Mouse (Mus musculus): Measurements from ENCODE around the gene Bcl2. TPM values are rescaled to one million over a fixed set of nuclear protein-coding genes. Genes with fewer than 3 reads are reported as not detected.

Bcl2 gene
- polyA plus RNA-seq, 1 experiment from 2014 or later: 5.6 TPM

GRCm38 (mm10) chr1:106564436-106564835, 149.6 kb downstream of the Bcl2 start:
- Histone ChIP-seq H3K36me3 (ENCODE audit: control insufficient read depth, insufficient read depth, low read length) (no peaks in the 10 kb centered on the region), H3K9me3 (ENCODE audit: control insufficient read depth, low read length) (no peaks in the 10 kb centered on the region), H3K9ac (ENCODE audit: low read length) (no peak overlapping the region), H3K27me3 (ENCODE audit: control insufficient read depth, insufficient read depth, low read length) (no peaks in the 10 kb centered on the region), H3K27ac (replicated peaks) (no peak overlapping the region), H3K4me3 (ENCODE audit: low read depth, low read length) (no peak overlapping the region), H3K4me1 (replicated peaks; ENCODE audit: control insufficient read depth, insufficient read depth) (0 out of 2 replicates have a peak, but pooled peaks cover 2% of the 10 kb centered on the region), H3K4me2 (replicated peaks; ENCODE audit: low read depth) (no peak overlapping the region)
- TF ChIP-seq CTCF (IDR thresholded peaks at IDR 0.05; ENCODE audit: low read depth) (no peak), EP300 (optimal IDR thresholded peaks at IDR 0.05) (no peak)
- WGBS: 82% methylated on average over 1 of the region's 1 CpGs
- ATAC-seq (ENCODE audit: low FRiP score, low TSS enrichment) (no peak), DNase-seq (ENCODE audit: low spot score) (no peak)

GRCm38 (mm10) chr1:106562751-106563150, 151.3 kb downstream of the Bcl2 start:
- DNase-seq (ENCODE audit: low spot score): no peak
- WGBS: 88% methylated on average over 3 of the region's 3 CpGs
- H3K9me3 ChIP-seq (ENCODE audit: control insufficient read depth, low read length): no peaks in the 10 kb centered on the region
- H3K4me2 ChIP-seq (replicated peaks; ENCODE audit: low read depth): no peak overlapping the region
- no peak overlapping the region for H3K9ac ChIP-seq (ENCODE audit: low read length)
- 0 out of 2 replicates have a peak, but pooled peaks cover 2% of the 10 kb centered on the region for H3K4me1 ChIP-seq (replicated peaks; ENCODE audit: control insufficient read depth, insufficient read depth)
- no peaks in the 10 kb centered on the region for H3K36me3 ChIP-seq (ENCODE audit: control insufficient read depth, insufficient read depth, low read length)
- no peaks in the 10 kb centered on the region for H3K27me3 ChIP-seq (ENCODE audit: control insufficient read depth, insufficient read depth, low read length)
- TF ChIP-seq CTCF (IDR thresholded peaks at IDR 0.05; ENCODE audit: low read depth) (no peak), EP300 (optimal IDR thresholded peaks at IDR 0.05) (no peak)
- no peak overlapping the region for H3K4me3 ChIP-seq (ENCODE audit: low read depth, low read length)
- H3K27ac ChIP-seq (replicated peaks): no peak overlapping the region
- ATAC-seq (ENCODE audit: low FRiP score, low TSS enrichment): no peak

GRCm38 (mm10) chr1:106561085-106561760, 152.9 kb downstream of the Bcl2 start:
- H3K4me3 ChIP-seq (ENCODE audit: low read depth, low read length): no peak overlapping the region
- no peaks in the 10 kb centered on the region for H3K27me3 ChIP-seq (ENCODE audit: control insufficient read depth, insufficient read depth, low read length)
- H3K9me3 ChIP-seq (ENCODE audit: control insufficient read depth, low read length): no peaks in the 10 kb centered on the region
- H3K4me2 ChIP-seq (replicated peaks; ENCODE audit: low read depth): no peak overlapping the region
- TF ChIP-seq EP300 (optimal IDR thresholded peaks at IDR 0.05) (no peak), CTCF (IDR thresholded peaks at IDR 0.05; ENCODE audit: low read depth) (no peak)
- no peak for DNase-seq (ENCODE audit: low spot score)
- H3K4me1 ChIP-seq (replicated peaks; ENCODE audit: control insufficient read depth, insufficient read depth): 0 out of 2 replicates have a peak, but pooled peaks cover 2% of the 10 kb centered on the region
- H3K36me3 ChIP-seq (ENCODE audit: control insufficient read depth, insufficient read depth, low read length): no peaks in the 10 kb centered on the region
- WGBS: 72% methylated on average over 11 of the region's 11 CpGs
- no peak overlapping the region for H3K27ac ChIP-seq (replicated peaks)
- ATAC-seq (ENCODE audit: low FRiP score, low TSS enrichment): no peak
- H3K9ac ChIP-seq (ENCODE audit: low read length): no peak overlapping the region

- TF ChIP-seq EP300 (optimal IDR thresholded peaks at IDR 0.05) (no peak), CTCF (IDR thresholded peaks at IDR 0.05; ENCODE audit: low read depth) (no peak)
- Histone ChIP-seq H3K4me3 (ENCODE audit: low read depth, low read length) (no peak overlapping the region), H3K27me3 (ENCODE audit: control insufficient read depth, insufficient read depth, low read length) (no peaks in the 10 kb centered on the region), H3K9me3 (ENCODE audit: control insufficient read depth, low read length) (no peaks in the 10 kb centered on the region), H3K36me3 (ENCODE audit: control insufficient read depth, insufficient read depth, low read length) (no peaks in the 10 kb centered on the region), H3K4me2 (replicated peaks; ENCODE audit: low read depth) (no peak overlapping the region), H3K9ac (ENCODE audit: low read length) (no peak overlapping the region), H3K27ac (replicated peaks) (no peak overlapping the region), H3K4me1 (replicated peaks; ENCODE audit: control insufficient read depth, insufficient read depth) (no peaks in the 10 kb centered on the region)
- no peak for ATAC-seq (ENCODE audit: low FRiP score, low TSS enrichment)
- whole genome bisulfite sequencing: 70% methylated on average over 3 of the region's 3 CpGs
- DNase-seq (ENCODE audit: low spot score): no peak
Observed at GRCm38 (mm10) chr1:106560105-106560504, 154.0 kb downstream of the Bcl2 start.

GRCm38 (mm10) chr1:106559116-106559605, 154.9 kb downstream of the Bcl2 start:
- no peak overlapping the region for H3K27ac ChIP-seq (replicated peaks)
- no peak overlapping the region for H3K4me2 ChIP-seq (replicated peaks; ENCODE audit: low read depth)
- H3K4me3 ChIP-seq (ENCODE audit: low read depth, low read length): no peak overlapping the region
- 0 out of 2 replicates have a peak, but pooled peaks cover under 1% of the 10 kb centered on the region for H3K4me1 ChIP-seq (replicated peaks; ENCODE audit: control insufficient read depth, insufficient read depth)
- 68% methylated on average over 2 of the region's 2 CpGs for WGBS
- H3K27me3 ChIP-seq (ENCODE audit: control insufficient read depth, insufficient read depth, low read length): no peaks in the 10 kb centered on the region
- no peaks in the 10 kb centered on the region for H3K9me3 ChIP-seq (ENCODE audit: control insufficient read depth, low read length)
- TF ChIP-seq CTCF (IDR thresholded peaks at IDR 0.05; ENCODE audit: low read depth) (no peak), EP300 (optimal IDR thresholded peaks at IDR 0.05) (no peak)
- ATAC-seq (ENCODE audit: low FRiP score, low TSS enrichment) (no peak), DNase-seq (ENCODE audit: low spot score) (no peak)
- H3K36me3 ChIP-seq (ENCODE audit: control insufficient read depth, insufficient read depth, low read length): no peaks in the 10 kb centered on the region
- H3K9ac ChIP-seq (ENCODE audit: low read length): no peak overlapping the region

- Histone ChIP-seq H3K9ac (ENCODE audit: low read length) (no peak overlapping the region), H3K4me1 (replicated peaks; ENCODE audit: control insufficient read depth, insufficient read depth) (peaks cover 9% of the 10 kb centered on the region; the same call in 1 of the 2 replicates), H3K4me3 (ENCODE audit: low read depth, low read length) (no peak overlapping the region), H3K27me3 (ENCODE audit: control insufficient read depth, insufficient read depth, low read length) (no peaks in the 10 kb centered on the region), H3K9me3 (ENCODE audit: control insufficient read depth, low read length) (no peaks in the 10 kb centered on the region), H3K36me3 (ENCODE audit: control insufficient read depth, insufficient read depth, low read length) (no peaks in the 10 kb centered on the region), H3K4me2 (replicated peaks; ENCODE audit: low read depth) (no peak overlapping the region), H3K27ac (replicated peaks) (no peak overlapping the region)
- no peak for DNase-seq (ENCODE audit: low spot score)
- ATAC-seq (ENCODE audit: low FRiP score, low TSS enrichment): no peak
- TF ChIP-seq EP300 (optimal IDR thresholded peaks at IDR 0.05) (no peak), CTCF (IDR thresholded peaks at IDR 0.05; ENCODE audit: low read depth) (no peak)
- WGBS: 66% methylated on average over 9 of the region's 9 CpGs
Observed at GRCm38 (mm10) chr1:106555498-106556168, 158.4 kb downstream of the Bcl2 start.

All from stomach, postnatal 0 days (tissue).